Mouse (Mus musculus) midbrain, postnatal 0 days (tissue): Measurements from ENCODE around the gene Ell. TPM values are rescaled to one million over a fixed set of nuclear protein-coding genes. Genes with fewer than 3 reads are reported as not detected.

ENCODE experiments used
- ATAC-seq: fragments of 200-750 bp; cut with Nextera tagmentation; 2 replicates; pipeline ENCODE4 v1.8.0; 2017; ENCODE audit warnings: moderate number of reproducible peaks, mild to moderate bottlenecking, moderate TSS enrichment, moderate library complexity; ENCODE audit not compliant: low FRiP score
- DNase-seq: peaks from one replicate; pipeline ENCODE4 v3.0.0-alpha.2; 2015; ENCODE audit warnings: low spot score
- H3K27ac ChIP-seq: fragments of 300-500 bp; sonication (generic); 2 replicates; pipeline ENCODE4 v1.5.1; 2014; ENCODE audit warnings: low read depth, mild to moderate bottlenecking, low read length, mixed read lengths
- H3K27me3 ChIP-seq: fragments of 300-500 bp; sonication (generic); 2 replicates; pipeline ENCODE4 v1.6.1; 2014; ENCODE audit warnings: low read length, control low read depth, mixed read lengths; ENCODE audit not compliant: insufficient read depth
- H3K36me3 ChIP-seq: fragments of 300-500 bp; sonication (generic); 2 replicates; pipeline ENCODE4 v1.6.1; 2014; ENCODE audit warnings: low read length, control low read depth, mixed read lengths; ENCODE audit not compliant: insufficient read depth
- H3K4me1 ChIP-seq: fragments of 300-500 bp; sonication (generic); 2 replicates; pipeline ENCODE4 v1.6.1; 2014; ENCODE audit warnings: mild to moderate bottlenecking, control low read depth, antibody characterized with exemption, low read length, mixed read lengths; ENCODE audit not compliant: insufficient read depth
- H3K4me2 ChIP-seq: fragments of 300-500 bp; sonication (generic); 2 replicates; pipeline ENCODE4 v1.6.1; 2014; ENCODE audit warnings: low read depth, mild to moderate bottlenecking, low read length, mixed read lengths; ENCODE audit not compliant: poor library complexity, severe bottlenecking
- H3K4me3 ChIP-seq: fragments of 300-500 bp; sonication (generic); 2 replicates; pipeline ENCODE4 v1.5.1; 2014; ENCODE audit warnings: low read depth, mild to moderate bottlenecking, low read length, moderate library complexity
- H3K9ac ChIP-seq: fragments of 300-500 bp; sonication (generic); replicated peaks from 2 replicates; pipeline ENCODE4 v1.6.1; 2014; ENCODE audit warnings: mild to moderate bottlenecking, low read length, moderate library complexity, mixed read lengths; ENCODE audit not compliant: poor library complexity, severe bottlenecking
- H3K9me3 ChIP-seq: fragments of 300-500 bp; sonication (generic); 2 replicates; pipeline ENCODE4 v1.6.1; 2016; ENCODE audit warnings: low read length, control low read depth
- CTCF ChIP-seq: IDR thresholded peaks from 2 replicates; pipeline ENCODE4 v1.5.1; 2016; ENCODE audit warnings: antibody characterized with exemption, mild to moderate bottlenecking
- WGBS: fragments of 180-500 bp; shearing (Covaris S2); extraction: QIAGEN DNeasy Blood & Tissue Kit; methylation state at CpG from one replicate; pipeline ENCODE4 v1.1.7; 2014; 5-methylcytosine and 5-hydroxymethylcytosine counted together
- polyA plus RNA-seq: library from polyadenylated mRNA; unstranded; fragments of >200 nt; fragmentation: Nextera tagmentation; extraction: Ambion mirVana; gene quantifications from 2 replicates; pipeline ENCODE4 v1.2.1, GENCODE M21; 2015
- total RNA-seq: library from RNA; depleted of rRNA; stranded (reverse); fragments of >200 nt; gene quantifications from 2 replicates; pipeline ENCODE4 v1.2.3, GENCODE M21; 2014

The Ell gene
- total and polyA plus RNA-seq, 2 experiments from 2014 or later: 13.2 to 14.1 TPM

DNA sequence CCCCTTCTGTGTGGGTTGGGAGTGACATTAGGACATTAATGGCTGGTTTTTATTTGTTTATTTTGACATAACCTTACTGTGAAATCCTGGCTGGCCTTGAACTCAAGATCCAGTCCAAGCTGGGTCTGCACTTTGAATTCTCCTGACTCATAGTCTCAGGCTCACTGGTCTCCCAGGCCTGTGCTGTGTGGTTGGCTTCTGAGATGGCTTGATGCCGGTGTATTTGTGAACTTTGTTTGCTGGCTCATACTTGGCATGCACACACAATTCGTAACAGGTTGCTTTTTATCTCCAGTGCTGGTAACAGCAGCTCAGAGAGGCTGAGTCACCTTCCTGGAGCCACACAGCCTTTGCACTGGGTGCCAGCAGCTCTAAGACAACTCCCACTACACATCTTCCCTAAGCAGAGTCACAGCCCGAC lies 9.5 kb upstream of the Ell start:
- DNase-seq: no peak
- Histone ChIP-seq H3K4me1 (peaks cover 3% of the 10 kb centered on the region; the same call in 1 of the 2 replicates), H3K36me3 (peaks cover 35% of the 10 kb centered on the region), H3K27me3 (no peaks in the 10 kb centered on the region), H3K9ac (no peak overlapping the region), H3K4me3 (no peak overlapping the region), H3K9me3 (no peaks in the 10 kb centered on the region), H3K4me2 (no peak overlapping the region), H3K27ac (no peak overlapping the region)
- ATAC-seq: no peak
- WGBS: 96% methylated on average over 3 of the region's 3 CpGs
- no peak for TF ChIP-seq CTCF

DNA sequence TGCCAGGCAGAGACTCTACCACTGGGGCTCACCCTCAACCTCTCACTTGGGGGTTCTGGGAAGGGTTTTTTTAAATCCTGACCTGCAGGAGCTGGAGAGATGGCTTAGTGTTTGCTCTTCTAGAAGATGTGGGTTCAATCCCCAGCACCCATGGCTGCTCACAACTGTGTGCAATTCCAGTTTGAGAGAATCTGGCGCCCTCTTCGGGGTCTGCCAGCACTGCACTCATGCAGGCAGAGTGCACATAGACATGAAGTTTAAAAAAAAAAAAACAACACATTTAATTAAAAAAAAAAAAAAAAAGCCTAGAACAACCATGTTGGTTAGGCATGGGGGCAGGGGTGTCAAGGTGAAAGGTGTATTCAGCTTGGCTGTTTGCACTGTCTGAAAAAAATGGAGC lies 8.9 kb upstream of the Ell start:
- peak; percentile 38 for TF ChIP-seq CTCF
- peaks cover 3% of the 10 kb centered on the region; the same call in 1 of the 2 replicates for H3K4me1 ChIP-seq
- H3K9ac ChIP-seq: no peak overlapping the region
- H3K36me3 ChIP-seq: peaks cover 40% of the 10 kb centered on the region
- H3K27me3 ChIP-seq: no peaks in the 10 kb centered on the region
- WGBS: 90% methylated on average over 2 of the region's 2 CpGs
- ATAC-seq (no peak), DNase-seq (no peak)
- H3K4me3 ChIP-seq: no peak overlapping the region
- H3K4me2 ChIP-seq: no peak overlapping the region
- no peak overlapping the region for H3K27ac ChIP-seq
- no peaks in the 10 kb centered on the region for H3K9me3 ChIP-seq

DNA sequence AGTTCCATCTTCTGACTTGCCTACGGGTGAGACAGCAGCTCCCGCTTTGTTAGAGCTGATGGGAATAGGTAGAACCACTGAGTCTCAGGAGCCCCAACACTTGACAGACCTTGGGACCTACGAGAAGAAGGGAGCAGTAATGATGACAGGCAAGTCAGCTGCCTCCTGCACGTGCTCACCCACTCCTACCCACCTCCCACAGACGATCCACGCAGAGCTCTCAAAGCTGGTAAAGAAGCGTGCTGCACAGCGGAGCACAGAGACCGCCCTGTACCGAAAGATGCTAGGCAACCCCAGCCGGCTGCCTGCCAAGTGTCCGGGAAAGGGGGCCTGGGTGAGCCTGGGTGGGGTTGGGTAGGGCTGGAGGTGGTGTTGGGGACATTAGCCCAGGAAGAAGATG lies 5.0 kb upstream of the Ell start:
- no peak overlapping the region for H3K4me2 ChIP-seq
- no peak overlapping the region for H3K9ac ChIP-seq
- H3K27ac ChIP-seq: no peak overlapping the region
- DNase-seq: no peak
- WGBS: 94% methylated on average over 12 of the region's 12 CpGs
- ATAC-seq: no peak
- no peaks in the 10 kb centered on the region for H3K27me3 ChIP-seq
- H3K9me3 ChIP-seq: no peaks in the 10 kb centered on the region
- no peak overlapping the region for H3K4me3 ChIP-seq
- TF ChIP-seq CTCF: no peak
- peaks cover 51% of the 10 kb centered on the region for H3K36me3 ChIP-seq
- 0 out of 2 replicates have a peak, but pooled peaks cover 3% of the 10 kb centered on the region for H3K4me1 ChIP-seq

DNA sequence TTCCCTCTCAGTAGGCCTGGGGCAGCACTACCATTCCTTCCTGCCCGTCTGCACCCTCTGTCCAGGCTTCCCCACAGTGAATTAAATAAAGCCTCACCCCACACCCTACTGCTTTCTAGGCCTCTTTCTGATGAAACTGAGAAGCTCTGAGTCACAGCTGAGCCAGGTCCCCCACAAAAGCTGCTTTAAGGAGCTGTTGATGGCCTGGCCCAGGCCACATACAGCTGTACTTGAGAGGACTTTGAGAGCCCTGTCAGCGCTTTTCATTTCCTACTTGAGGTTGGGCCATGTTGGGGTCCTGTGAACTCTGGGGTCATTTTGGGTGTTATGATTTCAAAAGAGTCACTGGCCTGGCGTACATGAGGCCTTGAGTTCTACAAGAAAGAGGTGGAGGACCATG lies 4.0 kb upstream of the Ell start:
- no peak overlapping the region for H3K4me3 ChIP-seq
- H3K27me3 ChIP-seq: no peaks in the 10 kb centered on the region
- WGBS: 95% methylated on average over 3 of the region's 3 CpGs
- no peak overlapping the region for H3K9ac ChIP-seq
- no peaks in the 10 kb centered on the region for H3K9me3 ChIP-seq
- H3K36me3 ChIP-seq: peaks cover 45% of the 10 kb centered on the region
- H3K4me2 ChIP-seq: no peak overlapping the region
- H3K4me1 ChIP-seq: peaks cover 6% of the 10 kb centered on the region; the same call in 1 of the 2 replicates
- ATAC-seq (no peak), DNase-seq (no peak)
- H3K27ac ChIP-seq: no peak overlapping the region
- no peak for TF ChIP-seq CTCF

DNA sequence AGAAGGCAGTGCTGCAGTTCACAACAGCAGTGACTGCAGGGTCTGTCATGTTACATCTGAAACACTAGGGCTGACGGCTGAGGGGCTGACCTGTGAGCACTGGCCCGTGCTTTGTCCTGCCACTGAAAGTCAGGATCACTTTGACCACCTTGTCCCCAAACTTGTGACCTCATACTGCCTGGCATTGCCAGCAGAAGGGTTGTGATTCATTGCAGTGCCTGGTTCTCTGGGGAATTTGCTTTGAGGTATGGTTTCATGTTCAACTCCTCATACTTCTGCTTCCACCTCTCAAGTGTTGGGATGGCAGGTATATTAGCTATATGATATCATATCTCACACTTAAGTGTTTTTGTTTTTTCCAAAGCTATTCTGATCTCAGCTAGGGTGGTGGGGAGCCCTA lies 3.6 kb upstream of the Ell start:
- Histone ChIP-seq H3K27me3 (no peaks in the 10 kb centered on the region), H3K27ac (no peak overlapping the region), H3K4me1 (peaks cover 10% of the 10 kb centered on the region), H3K36me3 (peaks cover 45% of the 10 kb centered on the region), H3K9me3 (no peaks in the 10 kb centered on the region), H3K4me3 (no peak overlapping the region), H3K4me2 (no peak overlapping the region), H3K9ac (no peak overlapping the region)
- 85% methylated on average over 2 of the region's 2 CpGs for WGBS
- ATAC-seq (no peak), DNase-seq (no peak)
- no peak for TF ChIP-seq CTCF

DNA sequence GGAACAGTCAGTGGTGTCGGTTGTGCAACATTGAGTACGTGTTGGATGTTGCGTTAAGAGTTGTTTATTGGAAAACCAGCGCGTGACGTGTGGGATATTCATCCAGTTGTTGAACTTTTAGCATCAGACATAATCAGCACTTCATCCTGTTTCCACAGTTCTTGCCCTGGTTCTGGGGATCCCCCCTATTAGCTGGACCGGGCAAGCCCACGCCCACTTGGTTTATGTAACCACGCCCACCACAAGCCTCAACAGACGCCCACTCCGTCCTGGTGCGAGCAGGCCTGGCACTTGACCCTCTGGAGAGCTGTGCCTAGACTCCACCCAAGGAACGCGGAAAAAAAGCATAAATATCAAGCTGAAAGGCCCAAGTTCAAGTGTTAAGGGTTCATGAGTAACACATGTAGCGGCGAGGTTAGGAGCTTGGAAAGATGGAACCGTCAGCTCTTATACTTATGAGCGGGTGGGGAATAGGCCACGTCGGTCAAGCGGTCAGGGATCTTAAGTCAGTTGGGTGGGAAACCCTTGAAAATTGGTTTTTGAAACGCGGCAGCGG lies 1.2 kb upstream of the Ell start:
- WGBS: 15% methylated on average over 24 of the region's 24 CpGs
- DNase-seq (peak; percentile 48), ATAC-seq (no peak)
- Histone ChIP-seq H3K9ac (peak overlapping the region; percentile 62), H3K4me2 (peak overlapping the region; percentile 95), H3K4me1 (peaks cover 16% of the 10 kb centered on the region), H3K27me3 (no peaks in the 10 kb centered on the region), H3K27ac (peak overlapping the region; percentile 90), H3K36me3 (peaks cover 25% of the 10 kb centered on the region), H3K4me3 (peak overlapping the region; percentile 82), H3K9me3 (no peaks in the 10 kb centered on the region)
- TF ChIP-seq CTCF: no peak
